Mouse (Mus musculus): ENCODE measurements around the gene Ddx39.

DNA sequence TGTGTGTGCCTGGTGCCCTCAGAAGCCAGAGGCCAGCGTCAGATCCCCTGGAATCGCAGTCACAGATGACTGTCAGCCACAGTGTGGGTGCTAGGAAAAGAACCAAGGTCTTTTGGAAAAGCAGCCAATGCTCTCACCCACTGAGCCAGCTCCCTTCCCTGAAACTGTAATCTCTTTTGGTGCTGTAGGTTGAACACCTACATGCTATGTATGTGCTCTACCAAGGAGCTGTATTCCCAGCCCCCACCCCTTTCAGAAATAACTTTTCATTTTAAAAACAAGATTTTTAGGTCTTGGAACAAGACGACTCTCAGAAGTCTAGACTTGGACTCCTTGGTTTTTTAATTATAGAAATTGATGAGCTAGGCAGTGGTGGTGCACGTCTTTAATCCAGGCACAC, 11.6 kb upstream of the Ddx39 start:
- TF ChIP-seq CTCF (conservative IDR thresholded peaks at IDR 0.05; ENCODE audit: low read length): no peak
- no peak for TF ChIP-seq NANOG (IDR thresholded peaks at IDR 0.05; ENCODE audit: borderline replicate concordance, low read length)
- TF ChIP-seq POU5F1 (IDR thresholded peaks at IDR 0.05; ENCODE audit: borderline replicate concordance, low read length): no peak
